Mouse (Mus musculus): ENCODE data around the gene Il33.

Gene Il33

GRCm38 (mm10) chr19:30000406-30001365, 75.8 kb downstream of the Il33 start:
- no peak for DNase-seq (ENCODE audit: low read depth)

- DNase-seq (ENCODE audit: low read depth): no peak
Observed at GRCm38 (mm10) chr19:30001550-30001949, 76.6 kb downstream of the Il33 start.

DNA sequence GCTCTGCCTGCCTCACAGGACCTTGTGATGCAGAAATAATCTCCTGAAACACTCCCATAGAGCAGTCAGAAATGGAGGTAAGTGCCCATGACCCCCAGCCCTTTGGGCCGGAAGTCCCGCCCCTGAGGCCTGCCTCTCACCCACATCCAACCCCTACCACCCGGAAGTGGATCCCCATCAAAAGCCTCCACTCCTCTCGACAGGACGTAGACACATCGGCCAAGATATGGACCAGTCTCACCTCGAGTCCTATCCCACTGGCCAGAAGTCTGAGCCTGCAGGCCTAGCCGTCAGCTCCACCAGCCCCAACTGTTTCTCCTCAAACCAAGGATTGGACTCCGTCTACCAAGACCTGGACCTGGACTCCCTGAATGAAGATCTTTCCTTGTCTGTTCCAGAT, 78.7 kb downstream of the Il33 start, which contains the start of gene Trpd52l3:
TSS of gene Trpd52l3 (plus strand) at position 170 of the 400 bp plus-strand sequence.
- DNase-seq (ENCODE audit: low read depth): no peak

- DNase-seq (ENCODE audit: low read depth): no peak
Observed at GRCm38 (mm10) chr19:30006371-30006770, 81.5 kb downstream of the Il33 start.
